17 mouse cellular contexts compared by ENCODE assay signal in the genomic region with DNA sequence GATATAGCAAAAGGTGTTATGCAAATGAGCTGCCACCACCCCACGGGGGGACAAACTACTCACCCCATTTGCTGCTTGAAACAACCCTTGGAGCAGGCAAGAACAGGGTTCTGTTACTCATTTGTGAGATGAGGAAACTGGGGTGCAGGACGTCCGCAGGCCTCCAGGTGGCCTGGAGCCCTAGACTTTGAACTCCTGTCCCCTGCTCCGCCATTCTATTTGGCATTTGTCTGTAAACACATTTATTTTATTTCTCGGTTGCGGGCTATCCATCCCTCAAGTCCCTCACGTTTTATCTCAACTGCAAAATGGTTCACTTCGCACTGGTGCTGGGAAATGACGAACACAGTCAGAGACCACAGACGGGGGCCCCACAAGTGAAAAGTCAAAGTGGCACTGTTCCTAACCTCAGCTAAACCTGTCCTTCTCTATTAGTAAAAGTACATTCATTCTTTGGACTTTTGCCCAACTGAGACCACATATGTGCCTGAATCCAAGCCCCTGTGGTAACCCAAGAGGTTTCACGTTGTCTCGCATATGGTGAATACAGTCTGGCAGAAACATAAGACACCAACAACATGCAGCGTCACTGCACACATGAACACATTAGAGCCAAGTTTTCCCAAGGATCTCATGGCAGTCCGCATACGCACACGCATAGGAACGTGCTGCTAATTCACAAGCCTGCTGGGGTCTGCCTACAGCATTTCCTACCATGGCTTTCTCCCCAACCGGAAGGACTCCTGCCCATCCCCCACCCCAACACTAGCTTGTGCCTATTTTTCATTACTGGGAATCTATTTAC.
DNase-seq lines count a peak whose midpoint lies in the region; ATAC-seq and TF ChIP-seq lines count a peak whose summit lies in the region.
"Had no signal": no experiment of that assay in that cellular context is flagged by ENCODE, and none has a peak within 500 bp of the region (broad histone marks: within the 10 kb centered on the region; RNA-seq: fewer than 3 reads in every experiment).

No protein-coding gene starts in this region.

- intact Hi-C loops in heart, postnatal 10 days (cut with DNase I), result no loop called here

- ATAC-seq in hindbrain, embryonic 16.5 days, result peak; percentile 30; the same call in 1 of the 2 replicates
- ATAC-seq in hindbrain, embryonic 13.5 days (ENCODE audit: low FRiP score), result no peak
- ATAC-seq in midbrain, postnatal 0 days (ENCODE audit: low FRiP score), result no peak
- ATAC-seq in midbrain, embryonic 14.5 days (ENCODE audit: low FRiP score, low TSS enrichment), result no peak
- peak; percentile 62 to 68 for ATAC-seq in hematopoietic stem cell, adult 5-6 weeks (replicated peaks in 1 of 2; ENCODE audit: insufficient read depth in 1 of 2, low FRiP score in 2 of 2, low TSS enrichment in 1 of 2, low read depth in 1 of 2, poor library complexity in 2 of 2, severe bottlenecking in 2 of 2)
- ATAC-seq: Patski had no signal

- no peaks in the 10 kb centered on the region for H3K27me3 ChIP-seq in hindbrain, embryonic 16.5 days (replicated peaks; ENCODE audit: control insufficient read depth, insufficient read depth, low read length)
- H3K27me3 ChIP-seq in hindbrain, embryonic 13.5 days, result no peaks in the 10 kb centered on the region
- no peaks in the 10 kb centered on the region for H3K27me3 ChIP-seq in midbrain, postnatal 0 days (ENCODE audit: insufficient read depth, low read length)
- H3K27me3 ChIP-seq in midbrain, embryonic 14.5 days (ENCODE audit: control insufficient read depth, insufficient read depth, low read length), result no peaks in the 10 kb centered on the region
- H3K27me3 ChIP-seq: embryonic facial prominence, embryonic 15.5 days; hindbrain, embryonic 15.5 days; Patski had no signal

- DNase-seq in midbrain, postnatal 0 days (ENCODE audit: low spot score), result peak; percentile 51
- no peak for DNase-seq in midbrain, embryonic 14.5 days
- peak; percentile 52 for DNase-seq in thymus, postnatal 4 days
- DNase-seq in layer of hippocampus, postnatal 14 days (ENCODE audit: low spot score in 2 of 2), result no peak
- no peak for DNase-seq in heart, postnatal 10 days
- DNase-seq: adrenal gland, adult 2 months; cerebellum, postnatal 25 days; lung, embryonic 14.5 days; right cerebral cortex, postnatal 14 days had no signal

- H3K4me3 ChIP-seq in hindbrain, embryonic 16.5 days (ENCODE audit: low read length), result no peak overlapping the region
- no peak overlapping the region for H3K4me3 ChIP-seq in hindbrain, embryonic 13.5 days
- H3K4me3 ChIP-seq in midbrain, postnatal 0 days (ENCODE audit: low read depth, low read length), result no peak overlapping the region
- no peak overlapping the region for H3K4me3 ChIP-seq in midbrain, embryonic 14.5 days (replicated peaks; ENCODE audit: low read depth, low read length)
- H3K4me3 ChIP-seq: embryonic facial prominence, embryonic 15.5 days; hindbrain, embryonic 15.5 days; left cerebral cortex, adult 2 months; myocyte had no signal

- no peaks in the 10 kb centered on the region for H3K4me1 ChIP-seq in hindbrain, embryonic 16.5 days (ENCODE audit: control insufficient read depth, insufficient read depth, low read depth, low read length)
- no peaks in the 10 kb centered on the region for H3K4me1 ChIP-seq in hindbrain, embryonic 13.5 days (replicated peaks)
- no peaks in the 10 kb centered on the region for H3K4me1 ChIP-seq in midbrain, postnatal 0 days (ENCODE audit: insufficient read depth, low read length)
- H3K4me1 ChIP-seq in midbrain, embryonic 14.5 days (ENCODE audit: control insufficient read depth, insufficient read depth, low read length), result no peaks in the 10 kb centered on the region
- H3K4me1 ChIP-seq: embryonic facial prominence, embryonic 15.5 days; hindbrain, embryonic 15.5 days had no signal

- TF ChIP-seq CTCF in midbrain, postnatal 0 days (IDR thresholded peaks at IDR 0.05), result no peak

- 89% methylated on average over 18 of the region's 18 CpGs for WGBS in hindbrain, embryonic 16.5 days
- 89% methylated on average over 18 of the region's 18 CpGs for WGBS in hindbrain, embryonic 13.5 days
- WGBS in midbrain, postnatal 0 days, result 93% methylated on average over 18 of the region's 18 CpGs
- 91% methylated on average over 18 of the region's 18 CpGs for WGBS in midbrain, embryonic 14.5 days

- H3K27ac ChIP-seq in hindbrain, embryonic 16.5 days (ENCODE audit: low read depth, low read length), result no peak overlapping the region
- no peak overlapping the region for H3K27ac ChIP-seq in hindbrain, embryonic 13.5 days
- no peak overlapping the region for H3K27ac ChIP-seq in midbrain, postnatal 0 days (ENCODE audit: low read depth, low read length)
- no peak overlapping the region for H3K27ac ChIP-seq in midbrain, embryonic 14.5 days (replicated peaks; ENCODE audit: low read depth, low read length)
- H3K27ac ChIP-seq: embryonic facial prominence, embryonic 15.5 days; hindbrain, embryonic 15.5 days; left cerebral cortex, adult 2 months had no signal

- H3K4me2 ChIP-seq in hindbrain, embryonic 16.5 days (ENCODE audit: low read length), result no peak overlapping the region
- H3K4me2 ChIP-seq in hindbrain, embryonic 13.5 days, result no peak overlapping the region
- H3K4me2 ChIP-seq in midbrain, postnatal 0 days (ENCODE audit: low read depth, low read length, poor library complexity, severe bottlenecking), result no peak overlapping the region
- H3K4me2 ChIP-seq in midbrain, embryonic 14.5 days (ENCODE audit: low read length), result no peak overlapping the region
- H3K4me2 ChIP-seq: embryonic facial prominence, embryonic 15.5 days; hindbrain, embryonic 15.5 days; lung, embryonic 14.5 days had no signal

- H3K9ac ChIP-seq in hindbrain, embryonic 16.5 days (ENCODE audit: low read depth, low read length), result no peak overlapping the region
- no peak overlapping the region for H3K9ac ChIP-seq in hindbrain, embryonic 13.5 days
- no peak overlapping the region for H3K9ac ChIP-seq in midbrain, postnatal 0 days (replicated peaks; ENCODE audit: low read length, poor library complexity, severe bottlenecking)
- no peak overlapping the region for H3K9ac ChIP-seq in midbrain, embryonic 14.5 days (replicated peaks; ENCODE audit: low read length)
- H3K9ac ChIP-seq: embryonic facial prominence, embryonic 15.5 days; hindbrain, embryonic 15.5 days; lung, embryonic 14.5 days had no signal

- H3K9me3 ChIP-seq in hindbrain, embryonic 16.5 days (ENCODE audit: control insufficient read depth, low read length), result 0 out of 2 replicates have a peak, but pooled peaks cover 2% of the 10 kb centered on the region
- H3K9me3 ChIP-seq in hindbrain, embryonic 13.5 days, result no peaks in the 10 kb centered on the region
- no peaks in the 10 kb centered on the region for H3K9me3 ChIP-seq in midbrain, postnatal 0 days (ENCODE audit: low read length)
- no peaks in the 10 kb centered on the region for H3K9me3 ChIP-seq in midbrain, embryonic 14.5 days (ENCODE audit: control insufficient read depth, low read length)
- H3K9me3 ChIP-seq: embryonic facial prominence, embryonic 15.5 days; hindbrain, embryonic 15.5 days had no signal

- H3K36me3 ChIP-seq in hindbrain, embryonic 16.5 days (ENCODE audit: control insufficient read depth, insufficient read depth, low read length), result no peaks in the 10 kb centered on the region
- no peaks in the 10 kb centered on the region for H3K36me3 ChIP-seq in hindbrain, embryonic 13.5 days
- no peaks in the 10 kb centered on the region for H3K36me3 ChIP-seq in midbrain, postnatal 0 days (ENCODE audit: insufficient read depth, low read length)
- H3K36me3 ChIP-seq in midbrain, embryonic 14.5 days (ENCODE audit: control insufficient read depth, insufficient read depth, low read length), result no peaks in the 10 kb centered on the region
- H3K36me3 ChIP-seq: embryonic facial prominence, embryonic 15.5 days; hindbrain, embryonic 15.5 days had no signal

Comparison
In these comparisons a context has a peak if more than half of its experiments do, and no peak if none do; other contexts are left out.
1. ATAC-seq: peak in hindbrain, embryonic 16.5 days (single experiment) and hematopoietic stem cell, adult 5-6 weeks (2 of 2); none in hindbrain, embryonic 13.5 days (single experiment), midbrain, postnatal 0 days (single experiment) and midbrain, embryonic 14.5 days (single experiment).
2. DNase-seq: peak in midbrain, postnatal 0 days (single experiment) and thymus, postnatal 4 days (single experiment); none in midbrain, embryonic 14.5 days (single experiment), layer of hippocampus, postnatal 14 days (0 of 2) and heart, postnatal 10 days (0 of 2).